Mouse (Mus musculus): ENCODE results near the gene Gm26558.

The Gm26558 gene

GRCm38 (mm10) chr2:70661715-70662495 lies at the start of gene Gm26558:
TSS of gene Gm26558 (minus strand) at chr2:70662108.
- DNase-seq (ENCODE audit: low read depth): no peak

GRCm38 (mm10) chr2:70710878-70711277 lies 49.0 kb upstream of the Gm26558 start:
- DNase-seq (ENCODE audit: low read depth): no peak

- no peak for DNase-seq (ENCODE audit: low read depth)
Observed at GRCm38 (mm10) chr2:70710236-70710635, 48.3 kb upstream of the Gm26558 start.

- no peak for DNase-seq (ENCODE audit: low read depth)
Observed at GRCm38 (mm10) chr2:70708986-70709730, 47.2 kb upstream of the Gm26558 start.

- no peak for DNase-seq (ENCODE audit: low read depth)
Observed at GRCm38 (mm10) chr2:70702403-70702802, 40.5 kb upstream of the Gm26558 start.

GRCm38 (mm10) chr2:70701571-70701970 lies 39.7 kb upstream of the Gm26558 start:
- no peak for DNase-seq (ENCODE audit: low read depth)

- DNase-seq (ENCODE audit: low read depth): no peak
Observed at GRCm38 (mm10) chr2:70700851-70701250, 38.9 kb upstream of the Gm26558 start.

- no peak for DNase-seq (ENCODE audit: low read depth)
Observed at GRCm38 (mm10) chr2:70695712-70696111, 33.8 kb upstream of the Gm26558 start.

- no peak for DNase-seq (ENCODE audit: low read depth)
Observed at GRCm38 (mm10) chr2:70690195-70690594, 28.3 kb upstream of the Gm26558 start.

- DNase-seq (ENCODE audit: low read depth): no peak
Observed at GRCm38 (mm10) chr2:70688454-70689078, 26.7 kb upstream of the Gm26558 start.

GRCm38 (mm10) chr2:70682324-70682723 lies 20.4 kb upstream of the Gm26558 start:
- no peak for DNase-seq (ENCODE audit: low read depth)

GRCm38 (mm10) chr2:70673445-70674126 lies 11.7 kb upstream of the Gm26558 start:
- peak; percentile 32 for DNase-seq (ENCODE audit: low read depth)

- DNase-seq (ENCODE audit: low read depth): no peak
Observed at GRCm38 (mm10) chr2:70672476-70672875, 10.6 kb upstream of the Gm26558 start.

- no peak for DNase-seq (ENCODE audit: low read depth)
Observed at GRCm38 (mm10) chr2:70669896-70670295, 8.0 kb upstream of the Gm26558 start.

GRCm38 (mm10) chr2:70669241-70669640 lies 7.3 kb upstream of the Gm26558 start:
- no peak for DNase-seq (ENCODE audit: low read depth)

- DNase-seq (ENCODE audit: low read depth): no peak
Observed at GRCm38 (mm10) chr2:70667016-70667415, 5.1 kb upstream of the Gm26558 start.

GRCm38 (mm10) chr2:70663764-70664163 lies 1.9 kb upstream of the Gm26558 start:
- DNase-seq (ENCODE audit: low read depth): peak; percentile 46

- DNase-seq (ENCODE audit: low read depth): peak; percentile 98
Observed at GRCm38 (mm10) chr2:70660887-70661714, 807 bp downstream of the Gm26558 start, which contains the start of gene Gorasp2. TSS of gene Gorasp2 (plus strand) at chr2:70661576.

GRCm38 (mm10) chr2:70657083-70657482 lies 4.8 kb downstream of the Gm26558 start:
- DNase-seq (ENCODE audit: low read depth): no peak

- DNase-seq (ENCODE audit: low read depth): no peak
Observed at GRCm38 (mm10) chr2:70651820-70652219, 10.1 kb downstream of the Gm26558 start.

- no peak for DNase-seq (ENCODE audit: low read depth)
Observed at GRCm38 (mm10) chr2:70649471-70649870, 12.4 kb downstream of the Gm26558 start.
